Mouse (Mus musculus) cerebellum, adult 2 months (tissue): ENCODE data around the gene Acacb.

Experiments
- CTCF ChIP-seq: fragments of 200-500 bp; IDR thresholded peaks from 2 replicates; pipeline ENCODE4 v1.5.1; 2011; ENCODE audit warnings: low read depth, mild to moderate bottlenecking, control low read depth, low read length, moderate library complexity, borderline replicate concordance; ENCODE audit not compliant: insufficient read depth
- POLR2A ChIP-seq: fragments of 200-500 bp; IDR thresholded peaks from 2 replicates; pipeline ENCODE4 v1.6.1; 2011; ENCODE audit warnings: low read length, control low read depth, borderline replicate concordance; ENCODE audit not compliant: insufficient read depth

- TF ChIP-seq CTCF = no peak
- peak; percentile 48; the same call in 1 of the 2 replicates for TF ChIP-seq POLR2A
Observed at GRCm38 (mm10) chr5:114099709-114100389, 46.5 kb upstream of the Acacb start.
